Mouse (Mus musculus) gastrocnemius, postnatal 14 days (tissue): Measurements from ENCODE around the gene Poldip2. TPM values are rescaled to one million over a fixed set of nuclear protein-coding genes. Genes with fewer than 3 reads are reported as not detected.
"Not testable (repeated sequence)": the region's sequence is repeated elsewhere in the genome, so short reads cannot be mapped to it uniquely, and the experiment has no call there.

Source experiments
- DNase-seq: peaks from one replicate; pipeline ENCODE4 v3.0.0; 2021; ENCODE audit warnings: mixed read lengths
- intact Hi-C: fragments of 180-260 bp; cut with DNase I; formaldehyde crosslinking; loops from one replicate; pipeline ENCODE4 v1.15.1; 2025; ENCODE audit warnings: low total_unique reads
- total RNA-seq, 2 experiments: library from RNA; stranded (reverse); gene quantifications; 2 replicates each; pipeline ENCODE4 v1.2.3; 2021

Gene Poldip2
- total RNA-seq, 2 experiments from 2014 or later, result 102 to 113 TPM

DNA sequence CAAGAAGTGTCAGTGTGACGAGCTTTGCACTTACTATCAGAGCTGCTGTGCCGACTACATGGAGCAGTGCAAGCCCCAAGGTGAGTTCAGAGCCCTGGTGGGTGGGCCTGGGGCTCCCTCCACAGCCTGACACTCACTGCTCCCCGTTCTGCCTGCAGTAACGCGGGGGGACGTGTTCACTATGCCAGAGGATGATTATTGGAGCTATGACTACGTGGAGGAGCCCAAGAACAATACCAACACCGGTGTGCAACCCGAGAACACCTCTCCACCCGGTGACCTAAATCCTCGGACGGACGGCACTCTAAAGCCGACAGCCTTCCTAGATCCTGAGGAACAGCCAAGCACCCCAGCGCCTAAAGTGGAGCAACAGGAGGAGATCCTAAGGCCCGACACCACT lies 12.4 kb upstream of the Poldip2 start:
- no peak for DNase-seq
- intact Hi-C loops, result no loop called here

DNA sequence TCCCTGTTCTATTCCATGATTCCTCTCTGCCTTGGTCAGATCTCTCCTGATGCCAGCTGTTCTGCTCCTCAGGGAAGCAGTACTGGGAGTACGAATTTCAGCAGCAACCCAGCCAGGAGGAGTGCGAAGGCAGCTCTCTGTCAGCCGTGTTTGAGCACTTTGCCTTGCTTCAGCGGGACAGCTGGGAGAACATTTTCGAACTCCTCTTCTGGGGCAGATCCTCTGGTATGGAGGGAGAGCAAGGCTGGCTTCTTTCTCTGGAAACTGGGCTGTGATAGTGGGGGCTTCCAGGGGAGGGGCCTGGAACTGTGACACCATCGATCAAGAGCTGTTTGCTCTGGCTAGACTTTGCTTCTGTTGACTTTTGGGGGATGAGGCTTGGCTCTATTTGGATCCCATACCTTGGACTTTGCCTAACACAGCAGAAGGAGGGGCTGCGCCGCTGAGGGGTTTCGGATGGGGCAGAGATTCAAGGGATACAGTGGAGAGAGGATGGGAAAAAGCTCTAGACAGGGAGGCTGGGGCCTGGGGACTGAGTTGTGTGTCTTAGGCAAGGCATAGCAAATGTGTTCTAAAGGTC lies 11.3 kb upstream of the Poldip2 start:
- DNase-seq, result no peak
- intact Hi-C loops, result no loop called here

DNA sequence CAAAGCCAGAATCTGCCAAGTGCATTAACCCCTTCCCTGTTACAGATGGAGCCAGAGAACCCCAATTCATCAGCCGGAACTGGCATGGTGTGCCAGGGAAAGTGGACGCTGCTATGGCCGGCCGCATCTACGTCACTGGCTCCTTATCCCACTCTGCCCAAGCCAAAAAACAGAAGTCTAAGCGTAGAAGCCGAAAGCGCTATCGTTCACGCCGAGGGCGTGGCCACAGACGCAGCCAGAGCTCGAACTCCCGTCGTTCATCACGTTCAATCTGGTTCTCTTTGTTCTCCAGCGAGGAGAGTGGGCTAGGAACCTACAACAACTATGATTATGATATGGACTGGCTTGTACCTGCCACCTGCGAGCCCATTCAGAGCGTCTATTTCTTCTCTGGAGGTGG lies 10.5 kb upstream of the Poldip2 start:
- intact Hi-C loops, result no loop called here

DNA sequence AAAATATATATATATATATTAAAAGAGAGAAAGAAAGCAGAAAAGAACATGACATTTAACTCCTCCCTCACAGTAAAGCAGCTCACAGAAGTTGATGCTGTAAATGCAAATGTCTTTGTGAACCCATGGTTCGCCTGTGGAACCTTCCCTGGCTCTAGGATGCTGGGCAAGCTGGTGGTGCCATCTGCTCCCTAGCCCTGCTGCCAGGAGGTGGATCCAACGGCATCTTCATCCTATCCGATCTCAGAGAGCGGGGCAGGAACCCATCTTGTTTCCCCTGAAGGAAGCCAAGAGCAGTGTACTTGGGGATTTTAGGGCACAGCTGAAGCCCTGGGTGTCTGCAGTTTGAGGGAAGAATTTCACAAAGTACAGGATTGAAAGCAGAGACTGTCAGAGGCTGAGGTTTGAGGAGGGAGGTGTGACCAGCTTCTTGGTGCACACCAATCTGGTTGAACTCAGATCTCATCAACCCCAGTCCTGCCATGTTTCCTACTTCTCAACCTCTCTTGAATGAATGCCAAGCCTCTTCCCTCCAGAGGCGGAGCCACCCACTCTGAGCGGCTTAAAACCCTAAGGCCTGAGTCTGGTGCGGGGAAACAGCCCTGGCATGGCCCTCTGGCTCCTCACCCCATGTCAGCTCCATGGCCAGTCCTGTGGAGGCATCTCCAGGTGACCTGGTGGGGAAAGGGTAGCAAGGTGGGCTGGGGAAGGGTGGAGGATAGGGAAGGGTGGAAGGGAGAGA lies 8.9 kb upstream of the Poldip2 start, which contains the start of gene Sebox:
Gene Sebox, plus strand, starts transcription at position 539 of the 742 bp plus-strand sequence.
- no peak for DNase-seq
- intact Hi-C loops, result no loop called here

More for the DNA sequence above, 10.5 kb upstream of the Poldip2 start:
- DNase-seq, result no peak

DNA sequence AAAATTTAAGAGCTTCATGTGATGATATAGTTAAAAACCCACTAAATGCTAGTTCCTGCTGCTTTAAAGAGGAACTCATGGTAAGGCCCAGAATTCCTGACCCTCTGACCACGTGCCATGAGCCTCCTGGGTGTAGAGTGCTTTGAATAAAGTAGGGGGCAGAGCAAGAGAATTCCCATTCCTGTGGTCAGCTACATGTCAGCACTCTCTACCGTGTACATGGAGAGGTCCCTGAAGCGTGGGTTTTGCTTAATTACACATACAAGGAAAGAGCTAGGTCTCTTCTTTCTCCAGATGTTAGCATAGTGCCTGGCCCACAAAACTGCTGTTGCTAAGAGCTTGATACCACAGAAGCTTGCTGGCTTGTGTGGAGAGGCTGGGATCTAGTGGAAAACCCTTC lies 6.6 kb upstream of the Poldip2 start:
- intact Hi-C loops, result no loop called here
- no peak for DNase-seq

DNA sequence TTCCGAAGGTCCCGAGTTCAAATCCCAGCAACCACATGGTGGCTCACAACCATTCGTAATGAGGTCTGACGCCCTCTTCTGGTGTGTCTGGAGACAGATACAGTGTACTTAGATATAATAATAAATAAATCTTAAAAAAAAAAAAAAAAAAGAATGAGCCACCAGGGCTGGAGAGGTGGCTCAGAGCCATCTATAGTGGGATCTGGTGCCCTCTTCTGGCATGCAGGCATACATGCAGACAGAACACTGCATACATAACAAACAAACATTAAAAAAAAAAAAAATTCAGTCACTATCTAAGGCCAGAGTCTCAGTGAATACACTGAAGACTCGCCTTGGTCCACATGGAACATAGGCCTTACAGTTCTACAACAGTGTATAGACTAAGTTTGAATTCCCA lies 2.8 kb upstream of the Poldip2 start:
- intact Hi-C loops, result no loop called here
- DNase-seq, result no peak

DNA sequence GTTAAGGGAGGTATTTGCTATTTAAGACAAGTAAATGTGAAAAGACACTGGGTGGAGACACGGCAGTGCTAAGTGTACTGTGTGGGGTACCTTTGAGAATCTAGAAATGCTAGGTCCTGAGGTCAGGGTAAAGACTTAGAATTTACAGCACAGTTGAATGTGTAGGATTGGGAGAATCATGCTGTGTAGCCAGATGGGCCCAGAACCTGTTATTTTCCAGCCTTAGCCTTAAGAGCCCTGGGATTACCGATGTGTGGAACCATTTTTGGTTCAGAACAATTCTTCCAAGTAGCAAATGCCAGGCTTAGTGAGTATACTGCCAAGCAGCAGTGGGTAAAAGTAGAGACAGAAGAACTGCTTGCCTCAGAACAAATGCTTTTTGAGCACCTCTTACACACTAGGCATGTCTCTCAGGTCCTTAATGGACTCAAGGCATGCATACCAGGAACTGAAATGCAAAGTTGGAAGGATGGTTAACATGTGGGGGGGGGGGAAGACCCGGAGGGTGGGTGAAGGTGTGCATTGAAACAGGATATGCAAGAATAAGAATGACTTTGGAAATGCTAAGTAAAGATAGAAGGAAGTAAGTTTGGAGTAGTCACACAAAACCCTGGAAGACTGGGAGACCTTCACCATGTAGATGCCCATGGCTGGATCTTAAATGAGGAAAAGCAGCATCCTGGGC lies 1.3 kb downstream of the Poldip2 start:
- no peak for DNase-seq
- intact Hi-C loops, result no loop called here

DNA sequence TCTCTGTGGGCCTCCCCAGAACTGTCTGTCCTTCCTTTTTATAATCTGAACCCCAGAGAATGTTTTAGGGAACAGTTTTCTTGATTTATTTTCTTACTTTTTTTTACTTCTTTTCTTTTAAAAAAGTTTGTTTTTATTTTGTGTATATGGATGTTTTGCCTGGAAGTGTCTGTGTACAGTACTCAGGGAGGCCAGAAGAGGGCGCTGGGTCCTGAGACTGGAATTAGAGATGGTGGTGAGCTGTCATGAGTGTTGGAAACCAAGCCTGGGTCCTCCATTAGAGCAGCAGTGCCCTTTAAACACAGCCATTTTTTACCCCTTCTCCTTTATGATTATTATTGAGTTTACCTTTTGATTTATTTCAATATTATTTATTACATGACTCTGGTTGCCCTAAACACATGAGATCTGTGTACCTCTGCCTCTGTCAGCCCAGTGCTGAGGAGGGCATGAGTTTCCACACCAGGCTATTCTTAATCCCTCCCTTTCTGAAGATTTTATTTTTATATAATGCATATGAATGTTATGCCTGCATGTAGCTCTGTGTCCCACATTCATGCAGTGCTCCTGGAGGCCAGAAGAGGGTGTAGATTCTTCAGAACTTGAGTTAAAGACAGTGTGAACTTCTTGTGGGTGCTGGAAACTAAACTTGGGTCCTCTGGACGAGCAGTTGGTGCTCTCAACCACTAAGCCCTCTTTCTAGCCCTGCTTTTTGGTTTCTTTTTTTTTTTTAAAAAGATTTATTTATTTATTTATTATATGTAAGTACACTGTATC lies 3.7 kb downstream of the Poldip2 start:
- intact Hi-C loops, result no loop called here
- DNase-seq, result no peak

DNA sequence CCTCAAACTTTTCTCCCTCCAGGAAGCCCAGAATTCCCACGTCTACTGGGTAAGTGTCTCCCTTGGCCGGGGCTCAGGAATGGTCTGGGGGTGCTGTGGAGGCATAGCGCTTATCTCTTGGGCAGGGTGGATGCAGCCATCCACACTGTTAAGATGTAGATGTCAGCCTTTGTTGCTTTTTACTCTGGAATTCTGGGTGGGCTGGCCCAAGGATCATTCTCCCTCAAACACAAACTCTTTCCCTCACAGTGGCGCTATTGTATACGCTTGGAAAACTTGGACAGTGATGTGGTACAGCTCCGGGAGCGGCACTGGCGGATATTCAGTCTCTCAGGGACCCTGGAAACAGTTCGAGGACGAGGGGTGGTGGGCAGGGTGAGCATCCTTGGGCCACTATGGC lies 6.9 kb downstream of the Poldip2 start:
- DNase-seq, result no peak
- intact Hi-C loops, result no loop called here

DNA sequence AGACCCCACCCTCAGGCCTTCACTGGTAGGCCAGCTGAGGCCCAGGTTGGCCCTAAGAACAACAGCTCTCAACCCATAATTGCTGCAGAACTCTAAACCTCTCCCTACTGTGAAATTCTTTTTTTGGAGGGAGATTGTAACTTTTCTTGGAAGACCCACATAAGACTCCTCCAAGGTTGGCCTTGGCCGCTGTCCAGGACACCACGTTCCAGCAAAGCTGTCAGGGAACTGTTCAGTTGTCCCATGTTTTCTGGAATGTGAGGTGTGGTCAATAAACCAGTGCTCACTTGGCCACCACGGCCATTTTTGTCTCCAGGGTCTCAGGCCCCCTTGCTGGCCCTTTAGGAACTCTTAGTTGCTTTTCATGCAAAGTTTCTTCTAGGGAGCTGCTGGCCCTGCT lies 9.9 kb downstream of the Poldip2 start:
- intact Hi-C loops, result no loop called here
- no peak for DNase-seq

DNA sequence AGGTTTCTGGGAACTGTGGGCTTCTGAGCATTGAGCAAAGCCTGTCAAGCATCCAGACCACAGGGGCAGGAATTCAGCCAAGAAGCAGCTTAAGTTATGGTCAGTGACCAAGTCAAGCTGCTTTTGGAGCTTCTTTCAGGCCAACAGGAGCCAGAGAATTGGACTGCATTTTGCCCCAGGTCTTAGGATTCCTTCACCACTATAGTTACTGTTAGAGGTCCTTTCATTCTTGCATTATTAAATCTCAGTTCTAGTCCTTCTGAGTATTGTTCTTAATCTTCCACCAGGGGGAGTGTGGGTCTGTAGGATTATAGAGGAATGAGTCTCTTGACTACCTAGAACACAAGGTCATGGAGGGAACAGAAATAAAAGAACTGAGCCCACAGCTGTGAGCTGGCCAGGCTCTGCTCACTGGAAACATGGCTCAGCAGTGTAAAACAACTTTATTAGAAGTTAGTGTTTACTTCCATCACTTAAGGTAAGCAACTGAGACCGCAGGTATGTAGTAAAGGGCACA lies 10.5 kb downstream of the Poldip2 start:
- intact Hi-C loops, result no loop called here

DNA sequence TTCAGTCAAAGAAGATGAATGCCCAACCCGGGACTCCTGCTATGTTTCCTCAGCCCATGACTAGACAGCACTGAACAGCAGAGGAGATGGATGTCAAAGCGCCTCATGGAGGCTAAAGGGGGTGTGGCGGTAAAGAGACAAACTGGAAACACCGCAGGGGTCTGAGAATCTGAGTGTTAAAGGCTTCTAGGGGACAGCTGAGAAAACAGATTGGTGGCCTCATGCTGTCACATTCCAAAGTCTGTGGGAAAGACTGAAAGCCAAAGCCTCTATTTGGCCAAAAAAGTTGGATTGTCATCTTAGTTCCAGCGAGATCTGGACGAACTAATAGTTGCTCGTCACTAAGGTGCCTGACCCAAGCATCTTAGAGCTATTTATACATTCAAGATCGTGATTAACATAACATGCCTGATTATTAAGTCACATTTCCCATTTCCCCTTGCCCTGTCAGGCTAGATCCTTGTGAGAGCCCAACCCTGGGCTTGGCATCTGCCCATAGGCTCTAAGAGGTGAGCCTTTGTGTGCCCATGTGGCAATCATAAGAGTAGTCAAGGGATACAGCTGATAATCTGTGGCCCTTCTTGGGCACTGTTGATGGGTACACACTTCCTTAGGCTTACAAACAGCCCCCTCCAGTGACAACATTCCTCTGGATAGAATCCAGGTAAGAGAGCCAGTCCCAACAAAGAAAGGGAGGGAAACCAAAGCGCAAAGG lies 11.4 kb downstream of the Poldip2 start:
- DNase-seq, result no peak
- intact Hi-C loops, result no loop called here

More for the DNA sequence above, 10.5 kb downstream of the Poldip2 start:
- no peak for DNase-seq

DNA sequence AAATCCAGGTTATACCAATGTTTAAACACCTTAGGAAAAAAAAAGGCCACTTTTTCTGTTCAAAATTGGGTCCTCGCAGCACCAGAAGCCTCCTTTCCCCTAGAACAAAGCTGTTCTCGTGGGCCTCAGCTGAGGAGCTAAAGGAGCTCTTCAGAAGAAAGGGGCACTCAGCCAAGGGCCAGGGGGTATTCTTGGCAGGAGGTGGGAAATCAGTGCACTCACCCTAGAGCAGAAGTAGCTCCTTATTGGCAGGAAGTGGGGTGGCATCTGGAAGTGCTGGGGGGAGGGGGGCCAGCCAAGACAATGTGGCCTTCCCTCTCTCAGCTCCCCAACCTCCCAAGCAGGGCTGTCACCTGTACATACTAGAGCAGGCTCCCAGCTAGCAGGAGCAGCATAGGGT lies 12.8 kb downstream of the Poldip2 start:
- DNase-seq, result no peak
- intact Hi-C loops, result no loop called here

DNA sequence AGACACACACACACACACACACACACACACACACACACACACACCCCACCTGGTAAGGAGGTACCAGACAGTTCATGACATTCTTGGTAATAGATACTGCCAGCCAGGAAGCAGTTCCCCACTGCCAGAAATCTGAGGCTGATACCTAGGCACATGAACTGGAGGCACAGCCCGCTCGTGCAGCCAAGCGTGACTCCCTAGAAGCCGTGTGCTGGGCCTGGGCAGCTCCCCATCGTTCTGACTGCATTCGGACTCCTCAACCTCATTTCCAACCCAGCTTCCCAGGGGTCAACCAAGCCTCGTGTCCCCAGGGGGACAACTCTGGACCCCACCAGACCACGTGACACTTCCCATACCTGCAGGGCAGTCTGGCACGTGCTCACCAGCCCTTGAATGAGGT lies 16.7 kb downstream of the Poldip2 start:
- intact Hi-C loops, result no loop called here
- DNase-seq, result no peak

DNA sequence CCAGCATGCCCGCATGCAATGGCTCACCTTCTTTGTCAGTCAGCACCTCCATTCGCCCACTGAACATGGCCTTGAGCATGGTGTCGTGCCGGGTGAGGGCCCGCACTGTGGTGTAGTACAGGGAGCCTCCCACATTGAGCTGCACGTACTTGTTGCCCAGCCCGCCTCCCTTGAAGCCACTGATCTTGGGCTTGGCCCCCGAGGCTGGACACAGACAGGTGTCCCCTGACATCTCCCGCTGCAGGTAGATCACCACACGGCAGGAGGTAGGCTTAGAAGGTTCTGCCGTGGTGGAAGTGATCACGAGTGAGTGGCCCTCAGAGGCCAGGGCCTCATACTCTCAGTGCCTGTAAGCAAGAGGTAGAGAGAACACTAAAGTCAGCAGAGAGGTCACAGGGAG lies 18.0 kb downstream of the Poldip2 start:
- intact Hi-C loops, result no loop called here
- no peak for DNase-seq

DNA sequence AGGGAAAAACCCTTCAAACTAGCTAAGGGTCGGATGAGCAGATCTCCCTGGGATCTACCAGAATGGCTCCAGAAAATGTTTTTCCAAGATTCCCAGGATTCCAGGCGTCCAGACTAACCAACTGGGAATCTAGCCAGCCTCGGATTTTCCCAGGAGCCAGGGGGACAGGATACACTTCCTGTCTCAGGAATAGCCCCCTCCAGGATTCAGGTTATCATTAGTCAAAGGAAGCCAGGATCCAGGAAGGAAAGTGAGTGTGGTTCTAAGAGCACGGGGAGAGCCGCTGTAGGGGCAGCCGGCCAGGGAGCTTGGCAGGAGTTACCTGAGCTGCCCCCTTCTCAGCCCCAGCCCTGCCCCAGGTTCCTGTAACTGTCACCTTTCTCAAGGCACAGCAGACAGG lies 19.1 kb downstream of the Poldip2 start:
- intact Hi-C loops, result no loop called here
- DNase-seq, result peak; percentile 51

DNA sequence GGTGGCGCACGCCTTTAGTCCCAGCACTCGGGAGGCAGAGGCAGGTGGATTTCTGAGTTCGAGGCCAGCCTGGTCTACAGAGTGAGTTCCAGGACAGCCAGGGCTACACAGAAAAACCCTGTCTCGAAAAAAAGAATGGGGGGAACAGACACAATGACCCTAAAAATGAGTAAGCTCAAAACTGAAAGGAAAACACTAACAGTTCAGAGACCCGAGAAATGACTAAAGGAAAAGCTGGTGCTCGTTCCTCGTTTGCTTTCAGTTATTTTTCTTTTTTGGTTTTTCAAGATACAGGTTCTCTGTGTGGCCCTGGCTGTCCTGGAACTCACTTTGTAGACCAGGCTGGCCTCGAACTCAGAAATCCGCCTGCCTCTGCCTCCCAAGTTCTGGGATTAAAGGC lies 19.5 kb downstream of the Poldip2 start:
- intact Hi-C loops, DNase-seq: not testable (repeated sequence)

DNA sequence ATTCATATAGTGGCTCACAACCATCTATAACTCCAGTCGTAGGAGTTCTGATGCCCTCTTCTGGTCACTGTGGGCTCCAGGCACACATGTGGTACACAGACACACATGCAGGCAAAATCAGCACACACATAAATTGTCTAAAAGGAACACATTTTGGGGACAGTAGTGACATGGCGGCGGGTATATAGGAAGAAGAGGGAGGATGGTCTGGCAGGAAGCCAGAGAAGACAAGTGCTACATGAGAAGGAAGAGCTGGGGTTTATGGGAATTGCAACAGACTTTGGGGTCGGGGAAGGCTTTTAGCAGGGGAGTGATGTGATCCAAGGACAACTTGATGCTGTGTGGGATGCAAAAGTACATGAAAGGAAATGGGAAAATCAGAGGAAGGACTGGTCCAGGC lies 22.5 kb downstream of the Poldip2 start:
- intact Hi-C loops, result no loop called here
- DNase-seq, result no peak

DNA sequence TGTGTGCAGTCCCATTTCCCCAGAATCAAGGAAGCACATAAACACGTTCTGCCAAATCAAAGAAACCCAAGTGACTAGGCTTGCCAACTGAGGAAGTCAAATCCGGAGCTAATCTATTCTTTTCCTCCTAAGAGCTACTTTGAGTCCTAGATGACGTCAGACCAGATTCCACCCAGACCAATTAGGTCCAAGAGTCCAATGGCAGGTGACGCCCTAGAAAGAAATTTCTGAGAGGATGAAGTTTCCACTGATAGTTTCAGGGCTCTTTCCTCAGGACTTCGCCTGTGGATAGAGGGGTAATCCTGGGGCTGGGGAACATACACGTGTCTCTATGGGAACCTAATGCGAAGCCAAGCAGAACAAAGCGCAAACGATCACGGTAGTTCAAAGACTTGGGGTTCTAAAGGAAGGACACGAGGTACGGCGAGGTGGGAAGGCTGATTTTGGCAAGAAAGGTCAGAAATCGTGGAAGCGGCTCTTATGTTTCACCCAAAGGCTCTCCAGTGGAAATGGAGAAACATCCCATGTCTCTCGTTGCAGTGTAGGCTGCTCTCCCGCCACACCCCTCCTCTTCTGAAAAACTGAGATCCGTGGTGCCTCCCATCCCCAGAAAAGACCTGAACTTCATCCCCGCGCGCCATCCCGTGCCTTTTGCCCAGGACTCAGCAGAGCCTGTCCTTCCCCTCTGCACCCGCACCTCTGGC lies 23.5 kb downstream of the Poldip2 start:
- intact Hi-C loops, result no loop called here
- DNase-seq, result no peak
